Mouse (Mus musculus): ENCODE measurements around the gene Tead4. TPM values are rescaled to one million over a fixed set of nuclear protein-coding genes. Genes with fewer than 3 reads are reported as not detected.

The Tead4 gene
- 1.6 TPM in 2 replicates for polyA plus RNA-seq (2016; fragmentation: Nextera tagmentation; extraction: Ambion mirVana)

DNA sequence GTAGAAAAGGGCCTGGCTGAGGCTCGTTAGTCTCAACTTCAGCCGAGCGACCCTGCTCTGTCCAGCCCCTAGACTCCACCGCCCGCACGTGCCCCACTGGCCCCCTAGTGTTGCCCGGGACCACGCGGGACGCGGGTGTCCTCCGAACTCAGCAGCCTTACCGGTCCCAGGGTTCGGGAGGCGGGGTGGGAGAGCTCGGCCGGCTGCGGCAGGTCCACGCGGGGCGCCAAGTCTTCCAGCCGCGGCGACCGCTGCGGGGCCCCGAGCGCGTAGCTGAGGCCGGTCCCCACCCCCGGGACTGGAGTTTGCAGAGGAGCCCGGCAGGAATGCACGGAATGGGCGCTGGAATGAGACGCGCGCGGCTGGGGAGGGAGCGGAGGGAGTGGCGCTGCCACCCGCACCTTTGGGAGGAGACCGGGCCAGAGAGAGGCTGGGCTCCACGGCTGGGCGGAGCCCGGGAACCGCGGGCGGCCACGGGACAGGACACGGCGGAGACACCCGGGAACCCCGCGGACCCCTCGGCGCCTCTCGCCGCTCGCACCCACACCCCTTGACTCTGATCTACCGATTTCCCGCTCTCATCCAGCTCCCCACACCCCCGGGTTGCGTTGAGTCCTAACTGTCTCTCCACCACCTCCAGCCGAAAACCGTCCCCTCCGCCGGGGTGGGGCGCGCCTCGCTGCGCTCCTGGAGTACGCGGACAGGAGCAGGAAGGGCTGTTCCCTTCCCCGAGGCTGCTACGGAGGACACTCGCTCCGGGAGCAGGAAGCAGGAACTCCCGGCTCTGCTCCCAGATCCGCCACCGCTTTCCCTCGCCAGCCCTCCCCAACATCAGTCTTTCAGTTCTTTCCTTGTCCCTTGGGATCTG lies at the start of gene Tead4:
Tead4 (minus strand) TSS at position 690 of the 868 bp plus-strand sequence.
- Histone ChIP-seq H3K4me2 (replicated peaks) (peak within 1 kb of the TSS; percentile 99), H3K9ac (peak within 1 kb of the TSS; percentile 58), H3K27me3 (replicated peaks) (peaks cover 51% of the 10 kb centered on the region), H3K4me1 (peaks cover 16% of the 10 kb centered on the region), H3K9me3 (no peaks in the 10 kb centered on the region), H3K27ac (no peak within 1 kb of the TSS), H3K4me3 (peak within 1 kb of the TSS; percentile 61), H3K36me3 (no peaks in the 10 kb centered on the region)
- WGBS = under 1% methylated on average over 74 of the region's 81 CpGs
- peak; percentile 62 for ATAC-seq (ENCODE audit: low FRiP score, low read depth)

- H3K9ac ChIP-seq = no peak overlapping the region
- H3K9me3 ChIP-seq = no peaks in the 10 kb centered on the region
- WGBS = 44% methylated on average over 7 of the region's 7 CpGs
- H3K27ac ChIP-seq = no peak overlapping the region
- 0 out of 2 replicates have a peak, but pooled peaks have one; percentile 56 for ATAC-seq (ENCODE audit: low FRiP score, low read depth)
- no peak overlapping the region for H3K4me3 ChIP-seq
- H3K36me3 ChIP-seq = peaks cover 8% of the 10 kb centered on the region; the same call in 1 of the 2 replicates
- H3K4me2 ChIP-seq (replicated peaks) = no peak overlapping the region
- peaks cover 3% of the 10 kb centered on the region; the same call in 1 of the 2 replicates for H3K4me1 ChIP-seq
- no peaks in the 10 kb centered on the region for H3K27me3 ChIP-seq (replicated peaks)
Observed at GRCm38 (mm10) chr6:128349711-128350110, 49.1 kb upstream of the Tead4 start.

DNA sequence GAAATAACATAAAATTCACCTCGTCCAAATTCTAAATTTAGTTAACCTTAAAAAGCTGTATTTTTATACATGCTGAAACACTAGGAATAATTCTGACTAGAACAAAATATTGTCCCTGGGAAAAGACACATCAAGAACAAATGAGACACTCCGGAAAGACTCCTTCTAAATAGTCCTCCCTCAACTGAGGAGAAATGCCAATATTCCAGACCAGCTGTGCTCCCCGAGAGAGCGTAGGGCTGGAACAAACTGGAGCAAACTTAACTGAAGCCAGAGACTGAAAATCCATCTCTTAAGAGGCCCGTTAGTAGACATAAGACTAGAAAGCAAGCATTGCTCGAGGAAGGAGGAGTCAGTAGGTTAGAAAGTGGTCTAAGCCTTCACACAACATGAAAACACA lies 46.2 kb upstream of the Tead4 start:
- H3K9me3 ChIP-seq = no peaks in the 10 kb centered on the region
- no peaks in the 10 kb centered on the region for H3K27me3 ChIP-seq (replicated peaks)
- no peak overlapping the region for H3K4me3 ChIP-seq
- no peak overlapping the region for H3K27ac ChIP-seq
- 92% methylated on average over 6 of the region's 6 CpGs for WGBS
- H3K4me2 ChIP-seq (replicated peaks) = no peak overlapping the region
- H3K4me1 ChIP-seq = no peaks in the 10 kb centered on the region
- H3K9ac ChIP-seq = no peak overlapping the region
- ATAC-seq (ENCODE audit: low FRiP score, low read depth) = no peak
- H3K36me3 ChIP-seq = peaks cover 17% of the 10 kb centered on the region

GRCm38 (mm10) chr6:128345623-128346022 lies 45.0 kb upstream of the Tead4 start:
- peaks cover 12% of the 10 kb centered on the region for H3K36me3 ChIP-seq
- H3K4me1 ChIP-seq = no peaks in the 10 kb centered on the region
- no peaks in the 10 kb centered on the region for H3K9me3 ChIP-seq
- no peak overlapping the region for H3K4me2 ChIP-seq (replicated peaks)
- no peak overlapping the region for H3K27ac ChIP-seq
- ATAC-seq (ENCODE audit: low FRiP score, low read depth) = no peak
- 94% methylated on average over 10 of the region's 10 CpGs for whole genome bisulfite sequencing
- no peaks in the 10 kb centered on the region for H3K27me3 ChIP-seq (replicated peaks)
- no peak overlapping the region for H3K4me3 ChIP-seq
- H3K9ac ChIP-seq = no peak overlapping the region

GRCm38 (mm10) chr6:128341956-128342723 lies 41.5 kb upstream of the Tead4 start:
- no peak for ATAC-seq (ENCODE audit: low FRiP score, low read depth)
- WGBS = 96% methylated on average over 11 of the region's 11 CpGs
- no peak overlapping the region for H3K9ac ChIP-seq
- H3K4me3 ChIP-seq = no peak overlapping the region
- H3K4me1 ChIP-seq = peaks cover 3% of the 10 kb centered on the region; the same call in 1 of the 2 replicates
- H3K4me2 ChIP-seq (replicated peaks) = no peak overlapping the region
- no peaks in the 10 kb centered on the region for H3K9me3 ChIP-seq
- no peaks in the 10 kb centered on the region for H3K27me3 ChIP-seq (replicated peaks)
- H3K36me3 ChIP-seq = peaks cover 12% of the 10 kb centered on the region
- no peak overlapping the region for H3K27ac ChIP-seq

DNA sequence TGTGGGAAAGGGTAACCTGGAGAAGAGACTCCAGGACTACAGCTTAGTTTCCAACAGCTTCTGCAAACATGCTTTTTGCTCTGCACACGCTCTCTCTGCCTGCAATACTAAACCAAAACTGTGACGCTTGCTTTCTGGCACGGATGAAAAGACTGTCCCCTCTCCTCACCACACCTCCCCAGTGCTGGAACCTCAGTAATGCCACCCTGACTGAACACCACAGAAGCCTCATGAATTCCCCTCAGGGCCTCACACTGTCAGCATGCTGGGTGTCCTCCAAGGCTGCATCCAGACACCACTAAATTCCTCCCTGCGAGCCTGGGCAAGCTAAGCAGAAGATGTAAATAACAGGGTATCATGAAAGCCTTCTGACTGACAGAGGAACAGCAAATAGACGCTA lies 38.3 kb upstream of the Tead4 start:
- peaks cover 3% of the 10 kb centered on the region; the same call in 1 of the 2 replicates for H3K4me1 ChIP-seq
- H3K9ac ChIP-seq = no peak overlapping the region
- H3K36me3 ChIP-seq = peaks cover 24% of the 10 kb centered on the region
- no peaks in the 10 kb centered on the region for H3K27me3 ChIP-seq (replicated peaks)
- WGBS = 41% methylated on average over 5 of the region's 5 CpGs
- no peak overlapping the region for H3K27ac ChIP-seq
- no peaks in the 10 kb centered on the region for H3K9me3 ChIP-seq
- ATAC-seq (ENCODE audit: low FRiP score, low read depth) = no peak
- no peak overlapping the region for H3K4me3 ChIP-seq
- no peak overlapping the region for H3K4me2 ChIP-seq (replicated peaks)

GRCm38 (mm10) chr6:128337467-128337866 lies 36.8 kb upstream of the Tead4 start:
- Histone ChIP-seq H3K27me3 (replicated peaks) (no peaks in the 10 kb centered on the region), H3K9me3 (no peaks in the 10 kb centered on the region), H3K4me3 (no peak overlapping the region), H3K27ac (no peak overlapping the region), H3K4me1 (peaks cover 3% of the 10 kb centered on the region; the same call in 1 of the 2 replicates), H3K36me3 (peaks cover 33% of the 10 kb centered on the region), H3K4me2 (replicated peaks) (no peak overlapping the region), H3K9ac (no peak overlapping the region)
- 73% methylated on average over 7 of the region's 7 CpGs for WGBS
- ATAC-seq (ENCODE audit: low FRiP score, low read depth) = no peak

GRCm38 (mm10) chr6:128334397-128335124 lies 33.9 kb upstream of the Tead4 start:
- WGBS = 27% methylated on average over 12 of the region's 12 CpGs
- peak; percentile 89 for ATAC-seq (ENCODE audit: low FRiP score, low read depth)
- H3K36me3 ChIP-seq = peaks cover 52% of the 10 kb centered on the region
- no peak overlapping the region for H3K9ac ChIP-seq
- peaks cover 7% of the 10 kb centered on the region; the same call in 1 of the 2 replicates for H3K9me3 ChIP-seq
- no peaks in the 10 kb centered on the region for H3K27me3 ChIP-seq (replicated peaks)
- H3K4me2 ChIP-seq (replicated peaks) = no peak overlapping the region
- no peak overlapping the region for H3K4me3 ChIP-seq
- H3K4me1 ChIP-seq = peaks cover 3% of the 10 kb centered on the region; the same call in 1 of the 2 replicates
- no peak overlapping the region for H3K27ac ChIP-seq

DNA sequence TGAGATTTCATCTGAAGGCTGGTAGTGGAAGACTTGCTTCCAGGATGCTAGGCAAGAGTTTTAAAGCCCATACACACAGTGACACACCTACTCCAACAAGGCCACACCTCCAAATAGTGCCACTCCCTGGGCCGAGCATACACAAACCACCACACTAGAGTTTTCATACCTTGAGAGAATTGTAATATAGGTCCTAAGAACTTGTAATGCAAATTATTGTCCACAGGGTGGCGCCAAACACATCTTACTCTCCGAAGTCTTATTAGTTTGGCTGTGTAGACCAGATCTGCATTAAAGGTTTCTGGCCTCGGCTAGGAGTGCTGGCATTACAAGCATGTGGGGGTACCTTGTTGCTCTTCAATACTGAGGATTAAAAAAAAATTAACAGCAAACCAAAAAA lies 17.7 kb upstream of the Tead4 start:
- WGBS = 17% methylated on average over 4 of the region's 4 CpGs
- Histone ChIP-seq H3K4me1 (no peaks in the 10 kb centered on the region), H3K4me2 (replicated peaks) (no peak overlapping the region), H3K4me3 (no peak overlapping the region), H3K27ac (no peak overlapping the region), H3K9ac (no peak overlapping the region), H3K9me3 (no peaks in the 10 kb centered on the region), H3K27me3 (replicated peaks) (no peaks in the 10 kb centered on the region), H3K36me3 (peaks cover 25% of the 10 kb centered on the region)
- ATAC-seq (ENCODE audit: low FRiP score, low read depth) = peak; percentile 25; the same call in 1 of the 2 replicates

- H3K9me3 ChIP-seq = no peaks in the 10 kb centered on the region
- no peaks in the 10 kb centered on the region for H3K4me1 ChIP-seq
- no peak for ATAC-seq (ENCODE audit: low FRiP score, low read depth)
- WGBS = 81% methylated on average over 8 of the region's 8 CpGs
- no peak overlapping the region for H3K9ac ChIP-seq
- no peak overlapping the region for H3K4me2 ChIP-seq (replicated peaks)
- H3K4me3 ChIP-seq = no peak overlapping the region
- no peaks in the 10 kb centered on the region for H3K27me3 ChIP-seq (replicated peaks)
- no peak overlapping the region for H3K27ac ChIP-seq
- H3K36me3 ChIP-seq = no peaks in the 10 kb centered on the region
Observed at GRCm38 (mm10) chr6:128315597-128315996, 15.0 kb upstream of the Tead4 start.

DNA sequence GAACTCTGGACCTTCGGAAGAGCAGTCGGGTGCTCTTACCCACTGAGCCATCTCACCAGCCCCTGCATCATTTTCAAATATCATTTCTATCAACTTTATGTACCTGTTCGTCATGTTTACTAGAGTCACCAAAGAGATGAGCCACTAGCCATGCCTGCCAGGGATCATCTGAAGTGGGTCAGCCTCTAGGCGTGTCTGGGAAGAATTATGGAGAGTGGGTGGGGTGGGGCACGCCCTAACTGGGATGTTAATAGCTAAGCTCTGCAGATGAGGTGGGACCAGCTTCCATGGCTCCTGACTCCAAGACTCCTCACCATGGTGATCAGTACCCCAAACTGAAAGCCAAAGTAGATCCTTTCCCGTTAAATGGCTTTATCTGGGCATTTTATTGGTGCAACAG lies 14.2 kb upstream of the Tead4 start:
- WGBS = 85% methylated on average over 6 of the region's 6 CpGs
- no peak overlapping the region for H3K27ac ChIP-seq

DNA sequence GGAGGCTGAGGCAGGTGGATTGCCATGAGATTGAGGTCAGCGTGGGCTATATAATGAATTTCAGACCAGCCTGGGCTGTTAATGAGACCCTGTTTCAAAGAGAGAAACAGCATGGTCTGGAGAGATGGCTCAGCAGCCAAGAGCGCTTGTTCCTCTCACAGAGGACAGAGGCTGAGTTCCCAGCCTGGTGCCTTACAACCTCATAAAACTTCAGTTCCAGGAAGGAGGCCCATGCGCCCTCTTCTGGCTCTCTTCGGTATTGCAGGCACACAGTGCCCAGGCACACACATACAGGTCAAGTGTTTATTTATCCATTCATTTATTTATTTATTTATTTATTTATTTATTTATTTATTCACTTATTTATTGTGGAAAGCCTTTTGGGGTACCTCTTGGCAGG lies 7.7 kb upstream of the Tead4 start:
- H3K9me3 ChIP-seq = no peaks in the 10 kb centered on the region

More for the DNA sequence above, 14.2 kb upstream of the Tead4 start:
- H3K4me1 ChIP-seq = no peaks in the 10 kb centered on the region
- H3K9me3 ChIP-seq = no peaks in the 10 kb centered on the region
- H3K4me2 ChIP-seq (replicated peaks) = no peak overlapping the region
- no peak overlapping the region for H3K9ac ChIP-seq
- H3K36me3 ChIP-seq = no peaks in the 10 kb centered on the region
- ATAC-seq (ENCODE audit: low FRiP score, low read depth) = no peak
- H3K4me3 ChIP-seq = no peak overlapping the region
- no peaks in the 10 kb centered on the region for H3K27me3 ChIP-seq (replicated peaks)

More for the DNA sequence above, 7.7 kb upstream of the Tead4 start:
- H3K4me3 ChIP-seq = no peak overlapping the region
- ATAC-seq (ENCODE audit: low FRiP score, low read depth) = no peak
- no peak overlapping the region for H3K27ac ChIP-seq
- WGBS = 26% methylated on average over 4 of the region's 4 CpGs
- H3K36me3 ChIP-seq = no peaks in the 10 kb centered on the region
- H3K4me1 ChIP-seq = no peaks in the 10 kb centered on the region
- no peaks in the 10 kb centered on the region for H3K27me3 ChIP-seq (replicated peaks)
- H3K9ac ChIP-seq = no peak overlapping the region
- H3K4me2 ChIP-seq (replicated peaks) = no peak overlapping the region

All from neural tube, embryonic 12.5 days (tissue).